Mouse (Mus musculus) cerebellum, postnatal 36 days (tissue): ENCODE results near the gene Bex3.

Experiments used
- DNase-seq, 2 experiments: peaks; one replicate each; pipeline ENCODE4 v3.0.0; 2021 to 2022; ENCODE audit warnings: mixed read lengths in 2 of 2

The Bex3 gene

DNA sequence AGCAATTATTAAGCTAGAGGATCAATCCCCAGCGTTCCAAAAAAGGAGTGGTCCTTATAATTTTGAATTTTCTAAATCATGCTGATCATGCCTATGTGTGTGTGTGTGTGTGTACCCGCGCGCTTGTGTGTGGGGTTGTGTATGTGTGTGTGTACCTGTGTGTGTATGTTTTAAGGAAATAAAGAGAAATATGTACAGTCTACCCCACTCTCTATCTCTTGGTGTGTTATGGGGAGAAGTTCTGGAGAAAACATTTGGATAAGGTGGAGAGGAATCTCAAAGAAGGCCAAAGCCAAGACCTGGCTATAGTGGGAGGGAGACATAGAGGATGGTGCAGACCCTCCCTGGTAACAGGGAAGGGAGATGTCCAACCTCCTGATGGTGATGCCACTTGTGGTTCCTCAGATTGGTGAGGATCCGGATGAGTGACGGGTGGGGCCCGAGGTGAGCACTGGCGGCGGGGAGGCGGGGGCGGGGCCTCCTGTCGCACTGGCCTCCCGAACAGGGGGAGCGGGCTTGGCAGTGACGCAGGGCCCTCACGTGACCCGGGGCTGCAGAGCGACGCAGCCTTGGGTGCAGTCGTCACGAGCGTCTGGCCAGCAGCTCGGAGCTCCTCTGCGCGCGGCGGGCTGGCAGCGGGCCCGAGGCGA, at the start of gene Bex3:
Gene Bex3 (plus strand): TSS at position 511 of the 650 bp plus-strand sequence.
- peak; percentile 66 to 71 for DNase-seq

DNA sequence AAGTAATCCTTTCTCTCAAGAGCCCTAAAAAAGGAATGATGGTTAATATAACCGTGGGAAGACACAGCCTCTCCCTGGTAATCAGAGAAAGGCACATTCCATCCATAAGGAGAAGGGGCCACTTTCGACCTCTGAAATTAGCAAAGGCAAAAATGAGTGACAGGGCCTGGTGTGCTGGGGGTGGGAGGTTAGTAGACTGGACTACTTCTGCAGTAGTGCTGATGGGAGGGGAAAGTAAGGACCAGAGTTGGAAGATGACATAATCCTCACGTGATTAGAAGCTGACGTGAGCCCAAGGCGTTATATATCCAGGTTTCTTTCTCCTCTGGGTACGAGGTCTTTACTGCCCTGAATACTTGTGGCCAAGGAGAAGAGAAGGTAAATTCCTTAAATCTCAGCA, 46.3 kb upstream of the Bex3 start:
- DNase-seq, result no peak

DNA sequence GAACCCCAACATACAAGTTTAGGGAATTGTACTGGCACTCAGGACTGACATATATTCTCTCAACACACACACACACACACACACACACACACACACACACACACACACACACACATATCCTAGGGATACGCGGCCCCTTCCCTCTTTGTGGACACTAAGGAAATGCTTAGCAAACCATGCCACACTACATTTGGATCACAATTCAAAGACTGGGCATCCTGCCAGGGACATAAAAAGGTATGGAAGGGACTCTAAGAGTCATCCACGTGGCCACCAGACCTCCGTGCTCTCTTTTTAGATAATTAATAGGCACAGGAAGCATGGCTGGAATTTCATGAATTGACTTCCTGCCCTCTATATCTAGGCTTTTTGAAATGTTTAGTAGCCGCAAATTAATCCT, 42.3 kb upstream of the Bex3 start:
- DNase-seq, result no peak

- peak; percentile 50 to 67 for DNase-seq
Observed at GRCm38 (mm10) chrX:136238118-136238517, 31.9 kb upstream of the Bex3 start.

DNA sequence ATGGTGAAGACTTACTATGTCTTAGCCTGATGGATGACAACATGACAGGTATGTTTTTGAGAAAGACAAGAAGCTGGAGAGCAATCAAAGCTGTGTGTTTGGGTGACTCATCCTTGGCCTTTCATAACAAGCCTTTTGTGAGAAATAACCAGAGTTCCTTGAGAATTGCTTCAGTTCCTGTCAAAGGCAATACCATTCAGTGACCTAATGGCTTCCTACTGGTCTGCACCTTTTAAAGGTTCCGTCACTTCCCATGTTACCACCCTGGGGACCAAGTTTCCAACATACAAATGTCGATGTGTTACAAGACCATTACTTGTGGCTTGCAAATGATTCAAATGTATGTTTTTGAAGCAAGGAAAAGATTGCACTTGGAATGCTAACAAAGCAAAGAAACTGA, 26.9 kb upstream of the Bex3 start:
- no peak for DNase-seq

GRCm38 (mm10) chrX:136244574-136245229, 25.4 kb upstream of the Bex3 start, which contains the start of gene Tceal9:
Gene Tceal9, plus strand, starts transcription at chrX:136245079.
- peak; percentile 66 to 70 for DNase-seq

GRCm38 (mm10) chrX:136245521-136246071, 24.5 kb upstream of the Bex3 start:
- DNase-seq, result peak; percentile 5 to 24

DNA sequence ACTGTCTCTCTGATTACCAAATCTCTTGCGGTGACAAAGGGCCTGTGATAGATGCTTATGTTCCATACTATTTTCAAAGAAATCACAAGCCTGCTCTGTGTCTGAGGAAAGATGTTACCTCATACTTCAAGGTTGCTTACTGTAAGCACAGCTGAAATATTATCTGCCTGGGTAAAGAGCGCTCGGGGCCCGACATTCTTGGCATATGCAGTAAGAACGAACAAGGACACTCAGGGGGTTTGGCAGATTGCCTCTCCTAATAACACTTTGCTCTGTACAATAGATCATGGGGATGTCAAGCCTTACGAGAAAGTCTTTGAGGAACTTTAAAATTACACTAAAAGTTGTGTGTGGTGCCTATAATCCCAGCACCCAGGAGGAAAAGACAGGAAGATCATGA, 21.2 kb upstream of the Bex3 start:
- DNase-seq, result no peak

DNA sequence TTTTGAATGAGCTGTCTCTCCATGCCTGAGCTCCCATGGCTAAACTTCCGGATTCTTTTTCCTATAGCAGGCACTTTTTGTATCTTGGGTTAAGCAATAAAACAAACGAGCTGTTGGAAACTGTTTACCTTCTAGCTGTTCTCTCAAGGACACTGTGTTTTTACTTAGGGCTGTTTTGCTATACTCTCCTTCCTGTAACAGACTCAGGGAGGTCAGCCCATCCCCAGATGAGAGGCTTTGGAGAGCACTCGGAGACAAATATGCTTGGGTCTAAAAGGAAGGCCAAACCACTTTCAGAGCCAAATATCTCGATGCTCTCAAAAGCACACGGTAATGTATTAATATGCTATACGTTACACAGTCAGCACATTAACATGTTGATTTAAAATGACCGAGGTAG, 20.4 kb upstream of the Bex3 start:
- no peak for DNase-seq

DNA sequence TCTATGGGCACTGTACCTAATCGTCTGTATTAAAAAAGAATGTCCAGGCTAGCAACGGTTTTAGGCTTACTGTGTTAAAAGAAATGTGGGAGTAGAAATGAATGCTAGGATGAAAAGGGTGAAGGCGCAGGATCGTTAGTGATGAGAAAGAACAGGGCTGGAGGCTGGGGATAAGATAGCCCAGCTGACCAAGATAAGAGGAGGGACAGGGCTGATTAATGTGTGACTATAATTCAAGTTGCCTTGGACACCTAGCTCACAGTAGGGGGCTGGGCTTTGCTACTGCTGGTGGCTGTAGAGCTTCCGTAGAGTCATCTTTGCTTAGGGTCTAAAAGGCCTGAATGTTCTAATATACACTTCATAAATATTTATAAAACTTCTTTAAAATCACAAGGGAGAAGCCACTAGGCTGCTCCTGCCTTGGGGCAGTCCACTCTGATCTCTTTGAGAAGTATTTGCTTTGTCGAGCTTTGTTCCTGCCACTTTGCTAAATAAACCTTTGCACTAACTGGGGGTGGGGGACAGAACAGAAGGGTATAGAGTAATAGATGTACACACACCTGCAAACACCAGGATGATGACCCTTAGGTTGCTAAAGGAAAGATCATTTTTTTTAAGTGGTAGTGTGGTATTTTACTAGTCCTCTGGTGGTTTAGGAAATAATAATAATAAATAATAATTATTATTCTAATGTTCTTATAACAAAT, 17.9 kb upstream of the Bex3 start:
- DNase-seq, result no peak

- no peak for DNase-seq
Observed at GRCm38 (mm10) chrX:136267720-136268119, 2.3 kb upstream of the Bex3 start.

DNA sequence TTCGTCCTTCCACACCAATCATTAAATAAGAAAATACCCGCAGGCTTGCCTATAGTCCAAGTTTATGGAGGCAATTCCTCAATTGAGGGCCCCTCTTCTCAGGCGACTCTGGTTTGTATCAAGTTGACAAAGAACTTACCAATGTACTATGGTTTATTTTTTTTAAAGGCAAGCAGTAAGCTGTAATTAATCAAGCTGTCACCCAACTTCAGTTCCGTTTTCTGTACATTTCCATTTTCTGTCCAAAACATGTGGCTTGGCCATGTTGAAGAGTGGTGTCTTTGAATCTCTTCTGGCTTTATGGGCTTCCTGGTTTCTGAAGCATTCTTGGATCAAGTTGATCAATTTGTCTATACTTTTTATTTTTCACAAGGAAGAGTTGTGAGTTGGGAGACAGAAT, 1.9 kb upstream of the Bex3 start:
- DNase-seq, result no peak

GRCm38 (mm10) chrX:136270393-136271111, 499 bp downstream of the Bex3 start:
- peak; percentile 17 to 34 for DNase-seq

DNA sequence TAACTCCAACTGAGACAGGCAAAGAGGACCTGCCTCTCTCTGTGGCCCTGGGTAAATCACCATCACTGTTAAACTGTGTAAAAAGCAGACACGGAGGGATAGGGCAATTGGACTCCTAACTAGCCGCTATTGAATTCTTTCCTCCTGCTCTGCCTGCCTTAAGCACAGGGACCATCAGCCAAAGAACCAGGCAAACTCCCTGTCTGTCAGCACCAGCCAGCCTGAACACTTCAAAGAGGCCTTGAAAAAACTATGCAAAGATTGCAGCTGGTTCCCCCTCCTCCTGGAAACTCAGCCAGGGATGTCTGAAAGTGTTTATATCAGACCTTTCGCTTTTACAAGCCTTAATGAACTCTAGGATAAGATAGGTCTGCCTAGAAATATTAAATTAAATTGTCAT, 4.5 kb downstream of the Bex3 start:
- no peak for DNase-seq

DNA sequence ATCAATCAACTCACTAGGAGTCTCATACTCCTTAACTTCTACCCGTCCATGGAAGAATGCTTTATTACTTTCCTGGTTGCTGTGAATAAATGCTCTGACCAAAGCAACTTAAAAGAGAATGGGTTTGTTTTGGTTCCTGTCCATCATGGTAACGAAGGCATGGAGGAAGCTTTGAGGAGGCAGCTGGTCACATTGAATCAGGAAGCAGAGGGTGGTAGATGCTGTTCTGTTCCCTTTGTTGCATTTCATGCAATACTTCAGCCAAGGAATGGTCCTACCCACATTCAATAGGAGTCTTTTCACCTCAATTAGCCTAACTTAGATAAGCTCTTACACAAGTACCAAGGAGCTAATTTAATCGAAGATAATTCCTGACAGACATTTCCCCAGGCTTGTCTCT, 5.3 kb downstream of the Bex3 start:
- DNase-seq, result no peak

GRCm38 (mm10) chrX:136277577-136277976, 7.5 kb downstream of the Bex3 start:
- DNase-seq, result no peak

GRCm38 (mm10) chrX:136278401-136278800, 8.3 kb downstream of the Bex3 start:
- no peak for DNase-seq

DNA sequence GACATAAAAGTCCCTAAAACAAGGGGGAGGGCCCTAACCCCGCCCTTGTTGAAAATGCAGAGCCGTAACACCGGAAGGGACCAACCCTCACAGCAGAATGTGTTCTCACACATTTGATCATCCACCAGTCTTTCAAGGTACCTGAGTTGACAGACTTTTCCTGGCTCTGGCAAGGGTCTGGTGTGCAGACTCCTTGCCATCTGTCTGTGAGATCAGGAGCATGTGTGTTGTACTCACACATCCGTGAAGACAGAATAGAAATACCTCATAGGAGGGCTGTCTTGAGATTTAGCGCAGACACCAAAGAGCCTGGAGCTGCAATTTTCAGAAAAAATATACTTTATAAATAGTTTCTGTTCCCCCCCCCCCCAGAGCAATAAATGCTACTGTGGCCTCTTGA, 9.4 kb downstream of the Bex3 start:
- DNase-seq, result no peak

GRCm38 (mm10) chrX:136290817-136291281, 20.8 kb downstream of the Bex3 start:
- peak in 1 of 2 experiments; percentile 17 for DNase-seq

DNA sequence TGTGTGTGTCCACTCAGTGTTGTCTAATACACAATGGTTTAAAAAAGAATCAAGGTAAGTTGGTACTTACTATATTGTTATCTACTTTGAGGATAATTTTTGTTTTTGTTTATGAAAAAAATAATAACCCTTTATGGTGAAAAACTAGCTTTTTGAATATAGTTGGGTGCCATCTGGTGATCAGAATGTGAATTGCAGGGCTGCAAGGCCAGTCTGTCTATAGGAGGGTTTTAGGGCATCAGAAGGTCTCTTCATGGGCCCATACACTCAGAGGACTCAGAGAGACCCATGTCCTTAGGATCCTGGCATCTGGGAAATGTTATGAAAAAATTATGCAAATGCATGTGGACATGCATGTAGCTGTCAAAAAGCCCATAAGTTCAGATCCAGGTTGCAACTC, 34.2 kb downstream of the Bex3 start:
- DNase-seq, result peak; percentile 50 to 66

GRCm38 (mm10) chrX:136306196-136306595, 36.1 kb downstream of the Bex3 start:
- no peak for DNase-seq

DNA sequence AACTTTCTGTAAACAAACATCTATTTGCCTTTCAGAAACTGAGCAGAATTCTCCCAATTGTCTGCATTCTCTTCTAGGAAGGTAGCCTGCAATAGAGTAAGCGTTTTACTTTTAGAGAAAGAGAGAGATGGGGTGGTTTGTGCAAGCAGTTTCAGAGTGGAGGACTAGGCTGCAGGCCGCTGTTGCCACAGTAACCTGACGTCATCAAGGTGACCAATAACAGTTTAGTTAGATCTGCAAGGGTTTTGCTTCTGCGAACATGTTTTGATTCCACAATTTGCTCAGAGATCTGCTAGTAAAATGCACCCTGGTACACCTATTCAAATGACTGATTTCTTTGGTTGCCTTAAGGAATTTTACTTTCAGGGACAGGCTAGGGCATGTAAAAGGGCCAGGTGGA, 43.2 kb downstream of the Bex3 start:
- no peak for DNase-seq
